Mouse (Mus musculus): ENCODE measurements around the gene Prf1. TPM values are rescaled to one million over a fixed set of nuclear protein-coding genes. Genes with fewer than 3 reads are reported as not detected.

The Prf1 gene
- total RNA-seq, 1 experiment from 2014 or later, result 1.0 TPM

DNA sequence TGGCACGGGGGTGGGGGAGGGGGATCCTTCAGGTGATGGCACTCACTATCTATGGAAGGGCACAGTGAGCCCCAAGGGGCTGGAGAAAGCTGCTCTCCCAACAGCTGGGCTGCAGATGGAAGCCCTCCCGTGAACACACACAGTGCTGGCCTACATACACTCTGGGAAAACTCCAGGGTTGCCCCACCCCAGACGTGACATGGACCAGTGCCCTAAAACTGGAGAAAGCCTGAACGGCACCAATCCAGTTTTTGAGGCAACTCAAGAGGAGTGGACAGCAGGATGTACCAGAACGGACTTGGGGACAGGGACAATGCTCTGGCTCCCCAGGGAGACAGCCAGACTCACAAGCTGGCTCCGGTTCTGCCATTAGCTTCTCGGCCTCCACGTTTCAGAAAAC, 27.1 kb downstream of the Prf1 start:
- no peak for ATAC-seq (replicated peaks in 1 of 2; ENCODE audit: insufficient read depth in 1 of 2, low FRiP score in 2 of 2, low TSS enrichment in 1 of 2, low read depth in 1 of 2, poor library complexity in 2 of 2, severe bottlenecking in 2 of 2)

DNA sequence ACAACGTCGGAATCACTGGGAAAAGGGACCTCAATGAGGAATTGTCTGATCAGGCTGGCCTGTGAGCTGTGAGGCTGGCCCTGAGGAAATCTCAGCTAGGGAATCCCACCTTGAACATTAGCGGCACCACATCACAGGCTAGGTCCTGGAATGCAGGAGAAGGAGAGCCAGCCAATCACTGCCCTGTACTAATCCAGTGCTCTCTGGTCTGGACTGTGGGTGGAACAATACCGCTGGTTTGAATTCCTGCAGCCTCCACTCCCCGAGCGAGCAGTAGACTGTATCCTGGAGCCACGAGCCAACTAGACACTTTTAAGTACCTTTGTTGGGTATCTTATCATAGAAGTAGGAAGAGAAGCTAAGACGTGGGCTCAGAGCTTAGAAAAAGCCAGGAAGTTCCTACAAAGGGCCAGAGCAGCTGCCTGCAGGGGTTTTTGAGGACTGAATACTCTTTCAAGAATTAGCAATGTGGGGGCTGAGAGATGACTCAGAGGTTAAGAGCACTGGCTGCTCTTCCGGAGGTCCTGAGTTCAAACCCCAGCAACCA, 28.2 kb downstream of the Prf1 start:
- no peak for ATAC-seq (replicated peaks in 1 of 2; ENCODE audit: insufficient read depth in 1 of 2, low FRiP score in 2 of 2, low TSS enrichment in 1 of 2, low read depth in 1 of 2, poor library complexity in 2 of 2, severe bottlenecking in 2 of 2)

DNA sequence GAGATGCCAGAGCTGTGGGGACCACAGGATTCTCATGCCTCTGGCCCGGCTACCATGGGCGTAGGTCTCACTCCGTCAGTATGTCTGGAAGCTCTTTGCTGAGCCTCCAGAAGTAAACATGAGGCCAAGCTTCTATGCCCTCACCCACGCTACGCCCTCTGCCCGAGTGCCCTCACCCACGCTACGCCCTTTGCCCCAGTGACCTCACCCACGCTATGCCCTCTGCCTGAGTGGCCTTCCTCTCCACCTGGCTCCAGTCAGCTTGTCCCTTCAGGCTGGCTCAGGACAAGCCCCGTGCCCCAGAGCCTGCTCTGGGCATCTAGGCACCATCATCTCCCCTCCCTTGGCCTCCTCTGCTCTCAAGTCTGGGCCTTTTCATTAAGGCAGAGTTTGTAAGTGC, 29.9 kb downstream of the Prf1 start:
- ATAC-seq (replicated peaks in 1 of 2; ENCODE audit: insufficient read depth in 1 of 2, low FRiP score in 2 of 2, low TSS enrichment in 1 of 2, low read depth in 1 of 2, poor library complexity in 2 of 2, severe bottlenecking in 2 of 2), result no peak

DNA sequence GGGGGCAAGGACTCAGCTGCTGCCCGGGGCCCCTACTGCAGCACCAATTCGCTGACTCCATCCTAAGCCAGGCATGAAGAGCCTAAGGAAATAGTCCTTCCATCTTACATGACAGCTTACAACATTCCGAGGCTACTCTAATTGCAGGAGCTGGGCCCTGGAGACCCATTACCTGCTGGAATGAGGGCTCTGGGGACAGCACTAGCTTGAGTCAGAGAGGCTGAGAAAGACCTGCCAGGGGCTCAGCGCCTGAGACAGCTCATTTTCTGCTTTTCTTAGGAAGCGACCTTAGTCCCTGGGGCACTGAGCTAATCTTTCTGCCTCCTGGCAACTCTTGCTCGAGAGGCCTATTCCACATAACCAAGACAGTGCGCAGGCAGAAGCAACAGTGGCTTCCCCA, 31.3 kb downstream of the Prf1 start:
- ATAC-seq (replicated peaks in 1 of 2; ENCODE audit: insufficient read depth in 1 of 2, low FRiP score in 2 of 2, low TSS enrichment in 1 of 2, low read depth in 1 of 2, poor library complexity in 2 of 2, severe bottlenecking in 2 of 2), result no peak

DNA sequence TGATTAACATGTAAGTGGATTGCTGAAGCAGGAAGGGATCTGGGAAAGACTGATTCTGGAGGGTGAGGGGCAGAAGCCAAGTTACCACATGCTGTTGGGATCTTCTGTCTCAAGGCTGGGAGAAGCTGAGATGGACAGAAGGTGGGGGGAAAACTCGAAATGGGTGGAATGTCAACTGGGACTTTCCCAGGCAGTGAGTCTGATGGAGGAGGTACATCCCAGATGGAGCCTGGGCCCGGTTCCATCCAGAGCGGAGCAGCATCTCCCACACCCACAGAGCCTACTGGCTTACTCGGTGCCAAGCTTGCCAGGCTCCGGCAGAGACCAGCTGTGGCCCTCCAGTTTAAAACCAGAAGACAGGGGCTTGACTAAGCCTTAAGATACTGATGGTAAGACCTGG, 33.4 kb downstream of the Prf1 start:
- no peak for ATAC-seq (replicated peaks in 1 of 2; ENCODE audit: insufficient read depth in 1 of 2, low FRiP score in 2 of 2, low TSS enrichment in 1 of 2, low read depth in 1 of 2, poor library complexity in 2 of 2, severe bottlenecking in 2 of 2)

DNA sequence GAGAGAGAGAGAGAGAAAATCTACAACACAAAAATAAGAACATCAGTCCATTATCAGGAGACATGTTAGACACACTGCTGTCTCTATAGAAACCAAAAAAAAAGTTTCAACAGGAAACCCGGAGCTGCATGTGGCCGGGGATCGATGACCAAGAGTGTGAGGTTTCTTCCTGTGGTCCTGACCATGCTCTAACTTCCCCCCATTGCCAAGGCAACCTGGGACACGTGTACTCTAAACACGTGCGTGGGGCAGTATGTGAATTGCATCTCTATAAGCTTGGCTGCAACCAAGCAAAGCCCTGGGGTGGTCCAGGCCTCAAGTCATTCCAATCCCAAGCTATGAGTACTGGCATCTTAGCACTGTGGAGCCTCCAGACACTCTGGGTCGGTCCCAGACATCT, 36.9 kb downstream of the Prf1 start:
- ATAC-seq (replicated peaks in 1 of 2; ENCODE audit: insufficient read depth in 1 of 2, low FRiP score in 2 of 2, low TSS enrichment in 1 of 2, low read depth in 1 of 2, poor library complexity in 2 of 2, severe bottlenecking in 2 of 2), result peak; percentile 73 to 85; a peak in 3 of 4 replicates

DNA sequence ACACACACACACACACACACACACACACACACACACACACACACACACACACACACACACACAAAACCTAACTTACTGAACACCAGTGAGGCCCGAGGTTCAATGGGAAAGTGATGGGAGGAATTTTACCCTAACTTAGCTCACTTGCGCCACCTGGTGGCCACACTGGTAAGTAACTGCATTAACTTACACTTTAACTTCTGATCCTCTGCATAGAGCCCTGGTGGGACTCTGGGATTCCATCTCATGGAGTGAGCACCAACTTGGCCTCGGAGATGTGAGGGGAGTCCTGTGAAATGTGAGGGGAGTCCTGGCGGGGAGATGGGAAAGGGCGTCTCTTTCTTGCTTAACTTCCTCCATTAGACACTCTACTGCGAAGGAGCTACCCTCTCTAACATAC, 38.5 kb downstream of the Prf1 start:
- peak; percentile 41 to 65; a peak in 1 of 4 replicates for ATAC-seq (replicated peaks in 1 of 2; ENCODE audit: insufficient read depth in 1 of 2, low FRiP score in 2 of 2, low TSS enrichment in 1 of 2, low read depth in 1 of 2, poor library complexity in 2 of 2, severe bottlenecking in 2 of 2)

DNA sequence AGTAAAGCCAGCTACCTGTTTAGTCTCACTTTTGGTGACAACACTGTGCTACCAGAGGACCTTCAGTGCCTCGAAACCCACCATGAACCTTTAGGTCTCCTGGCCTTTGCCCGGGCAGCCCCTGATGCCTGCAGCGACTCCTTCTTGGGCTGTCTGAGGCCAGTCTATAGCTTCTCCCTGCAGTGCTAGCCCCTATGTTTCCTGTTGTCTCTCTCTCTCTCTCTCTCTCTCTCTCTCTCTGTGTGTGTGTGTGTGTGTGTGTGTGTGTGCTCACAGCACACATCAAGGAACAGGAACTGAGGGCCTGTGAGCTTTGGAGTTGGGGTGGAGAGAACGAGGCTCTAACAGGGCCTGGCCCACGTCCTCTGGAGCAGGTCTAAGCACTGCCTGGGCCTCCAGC, 39.0 kb downstream of the Prf1 start:
- ATAC-seq (replicated peaks in 1 of 2; ENCODE audit: insufficient read depth in 1 of 2, low FRiP score in 2 of 2, low TSS enrichment in 1 of 2, low read depth in 1 of 2, poor library complexity in 2 of 2, severe bottlenecking in 2 of 2), result no peak

DNA sequence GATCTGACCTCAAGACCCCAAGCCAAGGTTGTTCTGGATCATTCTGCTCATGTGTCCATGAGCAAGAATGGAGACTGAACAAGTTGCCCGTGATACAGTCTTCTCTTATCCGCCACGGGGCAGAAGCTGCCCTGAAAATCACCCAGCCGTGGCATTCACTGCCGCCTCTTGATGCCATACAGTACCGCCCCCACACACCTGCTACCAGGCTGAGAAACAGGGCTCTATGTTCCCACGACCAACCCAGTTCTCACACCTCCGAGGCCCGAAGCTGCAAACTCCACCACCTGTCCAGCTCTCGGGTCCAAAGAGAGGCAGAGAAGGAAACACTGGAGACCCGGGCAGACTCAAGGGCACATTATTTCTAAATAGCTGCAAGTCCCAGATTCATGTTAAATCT, 40.0 kb downstream of the Prf1 start:
- no peak for ATAC-seq (replicated peaks in 1 of 2; ENCODE audit: insufficient read depth in 1 of 2, low FRiP score in 2 of 2, low TSS enrichment in 1 of 2, low read depth in 1 of 2, poor library complexity in 2 of 2, severe bottlenecking in 2 of 2)

DNA sequence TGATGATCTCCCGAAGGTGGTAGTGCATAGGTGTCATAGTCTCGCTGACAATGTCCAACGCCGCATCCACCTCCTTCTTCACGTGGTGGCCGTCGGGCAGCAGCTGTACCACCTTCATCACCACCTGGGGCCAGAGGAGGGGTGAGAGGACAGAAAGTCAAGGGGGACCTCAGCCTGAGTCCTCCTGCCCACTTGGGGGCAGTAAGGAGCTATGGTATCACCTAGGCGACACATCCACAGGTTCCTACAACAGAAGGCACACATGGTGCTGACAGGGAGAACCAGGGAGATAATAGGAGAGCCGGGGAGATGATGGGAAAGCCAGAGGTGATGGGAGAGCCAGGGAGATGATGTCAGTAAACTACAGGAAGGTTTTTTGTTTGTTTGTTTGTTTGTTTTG, 41.6 kb downstream of the Prf1 start:
- ATAC-seq (replicated peaks in 1 of 2; ENCODE audit: insufficient read depth in 1 of 2, low FRiP score in 2 of 2, low TSS enrichment in 1 of 2, low read depth in 1 of 2, poor library complexity in 2 of 2, severe bottlenecking in 2 of 2), result no peak

DNA sequence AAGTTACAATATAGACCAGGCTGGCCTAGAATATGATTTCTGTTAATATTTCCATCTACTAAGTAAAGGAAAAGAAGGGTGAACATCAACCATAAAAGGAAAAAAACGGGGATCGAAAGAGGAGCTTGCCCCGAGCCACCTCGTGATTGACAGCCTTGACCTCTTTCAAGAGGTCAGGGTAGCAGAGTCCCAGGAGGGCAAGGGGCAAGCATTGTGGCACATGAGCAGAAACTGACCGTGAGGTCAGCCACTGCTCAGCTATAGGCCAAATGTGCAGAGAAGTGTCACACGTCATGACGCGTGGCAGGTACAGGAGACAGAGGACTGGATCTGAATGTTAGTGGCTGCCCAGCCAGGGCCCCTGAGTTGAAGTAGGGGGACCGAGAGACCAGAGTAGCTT, 42.6 kb downstream of the Prf1 start:
- no peak for ATAC-seq (replicated peaks in 1 of 2; ENCODE audit: insufficient read depth in 1 of 2, low FRiP score in 2 of 2, low TSS enrichment in 1 of 2, low read depth in 1 of 2, poor library complexity in 2 of 2, severe bottlenecking in 2 of 2)

DNA sequence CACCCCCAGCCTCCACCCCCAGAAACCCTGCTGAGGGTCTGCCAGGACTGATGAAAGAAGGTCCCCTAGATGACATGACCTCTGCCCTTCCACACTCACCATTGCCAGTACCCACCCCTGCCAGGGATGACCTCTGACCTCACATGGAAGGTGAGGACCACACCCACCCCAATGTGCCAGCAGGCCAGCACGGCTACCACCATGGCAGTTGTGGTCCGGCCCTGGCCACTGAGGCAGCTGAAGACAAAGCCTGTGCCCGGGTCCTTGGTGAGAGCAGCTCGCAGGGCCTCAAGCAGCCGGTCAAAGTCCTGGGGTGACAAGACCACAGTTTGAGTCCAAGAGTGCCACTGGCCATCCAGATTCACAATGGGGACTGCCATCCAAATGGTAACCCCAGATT, 43.4 kb downstream of the Prf1 start:
- no peak for ATAC-seq (replicated peaks in 1 of 2; ENCODE audit: insufficient read depth in 1 of 2, low FRiP score in 2 of 2, low TSS enrichment in 1 of 2, low read depth in 1 of 2, poor library complexity in 2 of 2, severe bottlenecking in 2 of 2)

DNA sequence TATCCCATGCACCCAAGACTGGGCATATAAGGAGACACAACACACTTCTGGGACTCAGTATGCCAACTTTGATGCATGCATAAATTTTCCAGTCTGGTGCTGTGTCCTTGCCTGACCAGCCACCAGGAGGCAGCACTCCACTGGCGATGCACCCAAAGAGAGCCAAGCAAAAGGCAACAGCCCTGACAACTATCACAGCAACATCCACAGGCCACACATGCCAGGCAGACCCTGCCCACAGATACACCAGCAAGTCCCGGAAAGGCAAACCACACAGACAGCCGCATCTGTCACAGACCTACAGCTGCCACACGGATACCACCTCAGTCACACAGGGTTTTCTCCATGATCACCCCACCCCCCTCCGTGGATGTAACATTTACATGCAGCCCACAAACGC, 43.9 kb downstream of the Prf1 start:
- ATAC-seq (replicated peaks in 1 of 2; ENCODE audit: insufficient read depth in 1 of 2, low FRiP score in 2 of 2, low TSS enrichment in 1 of 2, low read depth in 1 of 2, poor library complexity in 2 of 2, severe bottlenecking in 2 of 2), result peak; percentile 61 to 68

DNA sequence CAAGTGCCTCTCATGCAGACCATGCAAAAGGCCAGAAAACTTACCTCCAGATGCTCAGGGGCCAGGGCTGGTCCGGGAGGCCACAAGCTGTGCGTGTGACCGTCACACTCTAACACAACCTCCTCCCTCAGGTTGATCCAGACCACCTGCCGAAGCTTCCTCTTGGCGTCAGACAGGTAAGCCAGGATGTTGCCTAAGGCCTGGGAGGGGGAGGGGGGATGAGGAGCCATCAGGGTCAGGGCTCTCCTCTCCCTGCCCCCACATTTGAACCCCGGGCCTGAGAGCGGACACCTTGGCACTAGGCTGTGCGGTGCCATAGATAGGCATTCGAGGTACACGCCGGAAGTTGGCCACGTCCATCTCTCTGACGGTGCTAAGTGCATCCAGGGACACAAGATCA, 45.1 kb downstream of the Prf1 start:
- no peak for ATAC-seq (replicated peaks in 1 of 2; ENCODE audit: insufficient read depth in 1 of 2, low FRiP score in 2 of 2, low TSS enrichment in 1 of 2, low read depth in 1 of 2, poor library complexity in 2 of 2, severe bottlenecking in 2 of 2)

DNA sequence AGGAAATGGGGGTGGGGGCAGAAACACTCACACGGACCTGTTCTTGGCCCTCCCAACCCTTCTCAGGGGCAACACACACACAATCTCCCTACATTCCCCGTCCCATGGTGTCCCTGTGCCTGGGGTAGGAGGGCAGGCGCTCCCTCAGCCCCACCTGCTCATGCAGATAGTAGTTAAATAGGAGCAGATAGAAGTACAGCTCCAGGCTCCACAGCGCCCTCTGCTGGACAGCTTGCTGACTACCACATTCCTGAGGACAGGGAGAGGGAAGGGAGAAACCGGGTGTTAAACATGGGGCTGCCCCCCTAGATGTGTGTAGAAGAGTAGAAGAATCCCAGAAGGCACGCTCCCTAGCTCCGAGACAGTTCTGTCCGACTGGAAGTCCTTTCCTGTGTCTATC, 46.3 kb downstream of the Prf1 start:
- peak in 1 of 2 experiments; percentile 50; a peak in 1 of 4 replicates for ATAC-seq (replicated peaks in 1 of 2; ENCODE audit: insufficient read depth in 1 of 2, low FRiP score in 2 of 2, low TSS enrichment in 1 of 2, low read depth in 1 of 2, poor library complexity in 2 of 2, severe bottlenecking in 2 of 2)

DNA sequence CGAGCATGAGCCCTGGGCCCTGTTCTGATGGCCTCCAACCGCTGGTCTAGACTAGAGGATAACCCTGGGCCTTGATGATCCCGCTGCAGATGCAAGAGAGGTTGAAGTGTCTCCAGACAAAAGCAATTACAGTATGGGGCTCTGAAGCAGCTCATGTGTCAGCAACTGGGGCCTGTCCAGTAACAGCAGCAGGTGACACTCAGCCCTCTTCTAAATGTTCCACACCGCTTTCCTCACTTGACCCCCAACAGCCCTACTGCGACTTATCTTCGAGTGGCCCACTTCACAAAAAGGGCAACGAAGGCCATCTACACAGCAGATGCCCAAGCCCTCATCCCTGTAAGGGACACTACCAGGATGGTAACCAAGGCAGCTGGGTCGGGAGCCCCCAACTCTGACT, 47.5 kb downstream of the Prf1 start:
- ATAC-seq (replicated peaks in 1 of 2; ENCODE audit: insufficient read depth in 1 of 2, low FRiP score in 2 of 2, low TSS enrichment in 1 of 2, low read depth in 1 of 2, poor library complexity in 2 of 2, severe bottlenecking in 2 of 2), result no peak

DNA sequence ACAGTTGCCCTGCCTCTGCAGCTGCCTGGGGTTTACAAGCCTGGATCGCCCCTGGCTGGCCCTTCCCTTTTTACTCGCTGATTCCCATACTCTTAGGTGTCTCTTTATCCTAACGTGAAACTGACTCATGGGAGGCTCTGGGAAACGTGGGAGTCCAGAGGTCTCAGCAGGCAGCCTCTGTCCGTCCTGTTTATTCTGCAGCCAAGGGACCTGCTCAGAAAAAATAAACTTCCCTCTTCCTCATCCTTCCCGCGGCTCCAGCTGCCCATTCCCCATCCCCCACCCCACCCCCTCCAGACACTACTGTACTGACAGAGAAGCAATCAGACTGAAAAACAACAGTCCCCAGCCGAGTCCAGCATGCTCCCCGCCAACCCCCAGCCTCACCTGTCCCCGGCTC, 48.7 kb downstream of the Prf1 start:
- no peak for ATAC-seq (replicated peaks in 1 of 2; ENCODE audit: insufficient read depth in 1 of 2, low FRiP score in 2 of 2, low TSS enrichment in 1 of 2, low read depth in 1 of 2, poor library complexity in 2 of 2, severe bottlenecking in 2 of 2)

DNA sequence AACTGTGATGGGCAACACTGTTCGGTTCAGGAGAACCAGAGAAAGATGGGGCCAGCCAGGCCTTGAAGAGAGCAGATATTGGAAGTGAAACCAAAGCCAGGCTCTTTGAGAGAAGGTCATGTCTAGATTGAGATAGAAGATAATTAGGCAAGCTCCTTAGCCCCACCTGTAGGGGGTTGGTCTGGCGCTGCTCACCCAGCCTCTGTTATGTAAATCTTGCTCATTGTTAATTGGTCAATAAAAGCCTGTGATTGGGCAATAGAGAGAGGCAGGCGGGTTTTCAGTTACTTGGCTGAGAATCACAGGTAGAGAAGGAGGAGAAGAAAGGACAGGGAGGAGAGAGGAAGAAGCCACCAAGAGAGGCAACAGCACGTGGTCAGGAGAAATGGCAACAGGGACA, 53.6 kb downstream of the Prf1 start:
- no peak for ATAC-seq (replicated peaks in 1 of 2; ENCODE audit: insufficient read depth in 1 of 2, low FRiP score in 2 of 2, low TSS enrichment in 1 of 2, low read depth in 1 of 2, poor library complexity in 2 of 2, severe bottlenecking in 2 of 2)

Measured in hematopoietic stem cell, adult 5-6 weeks (primary cell).